Mouse (Mus musculus) left cerebral cortex, postnatal 36 days (tissue): ENCODE data around the gene Slc25a47. TPM values are rescaled to one million over a fixed set of nuclear protein-coding genes. Genes with fewer than 3 reads are reported as not detected.

Experiments used
- DNase-seq, 2 experiments: peaks; one replicate each; pipeline ENCODE4 v3.0.0; 2021 to 2022; ENCODE audit warnings: low spot score in 2 of 2, mixed read lengths in 1 of 2
- intact Hi-C: fragments of 180-260 bp; cut with DNase I; formaldehyde crosslinking; loops from one replicate; pipeline ENCODE4 v1.15.1; 2025
- total RNA-seq, 2 experiments: library from RNA; stranded (reverse); gene quantifications; 2 replicates each; pipeline ENCODE4 v1.2.3; 2021

The Slc25a47 gene
- 10 to 100 TPM in 1 of 2 experiments, 1 to 10 TPM in 1; 7.2 to 12.3 TPM for total RNA-seq

GRCm38 (mm10) chr12:108835840-108836409, at the start of gene Slc25a47, which contains the start of gene Slc25a29:
TSS of gene Slc25a47 (plus strand) at chr12:108836046.
TSS of gene Slc25a29 (minus strand) at chr12:108835883.
- peak; percentile 96 to 97 for DNase-seq
- intact Hi-C loops = loop anchor here (2.0 kb wide), 1 partner anchor 41 kb away; no protein-coding TSS in a partner anchor

DNA sequence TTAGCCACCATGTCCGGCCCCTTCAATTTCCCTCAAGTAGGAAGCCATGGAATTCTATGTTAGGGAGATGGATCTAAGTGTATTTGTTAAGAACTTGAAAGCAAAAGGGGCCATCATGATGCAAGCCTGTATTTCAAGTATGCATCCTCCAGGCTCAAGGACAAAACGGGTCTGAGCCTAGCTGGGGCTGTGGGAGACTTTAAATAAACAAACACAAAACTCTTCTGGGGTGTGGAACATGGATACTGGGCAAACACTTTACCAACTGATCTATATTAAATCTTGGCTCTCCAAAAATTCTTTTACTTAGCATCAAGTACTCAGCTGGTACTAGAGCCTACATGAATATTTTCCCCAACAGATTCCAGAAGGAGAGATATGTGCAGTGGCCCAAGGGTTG, 48.5 kb upstream of the Slc25a47 start:
- DNase-seq = no peak
- intact Hi-C loops = no loop called here

DNA sequence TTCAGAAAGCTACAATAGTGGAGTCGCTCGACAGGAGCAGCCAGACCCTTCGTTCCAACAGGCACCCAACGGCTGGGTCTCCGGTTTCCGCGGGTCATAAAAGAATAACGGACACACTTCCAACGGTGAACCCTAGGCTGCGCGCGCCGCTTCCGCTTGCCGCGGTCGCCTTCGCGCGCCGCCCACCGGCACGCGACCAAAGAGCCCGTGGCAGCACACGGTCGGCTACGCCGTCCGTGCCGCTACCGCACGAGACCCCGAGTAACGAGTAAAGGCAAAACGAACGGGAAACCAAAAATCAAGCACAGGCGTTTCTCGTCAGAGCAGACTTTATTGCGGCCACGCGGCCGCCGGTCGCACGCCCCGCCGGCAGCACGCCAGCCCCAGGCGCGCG, 43.7 kb upstream of the Slc25a47 start:
- peak; percentile 78 for DNase-seq
- intact Hi-C loops = no loop called here

DNA sequence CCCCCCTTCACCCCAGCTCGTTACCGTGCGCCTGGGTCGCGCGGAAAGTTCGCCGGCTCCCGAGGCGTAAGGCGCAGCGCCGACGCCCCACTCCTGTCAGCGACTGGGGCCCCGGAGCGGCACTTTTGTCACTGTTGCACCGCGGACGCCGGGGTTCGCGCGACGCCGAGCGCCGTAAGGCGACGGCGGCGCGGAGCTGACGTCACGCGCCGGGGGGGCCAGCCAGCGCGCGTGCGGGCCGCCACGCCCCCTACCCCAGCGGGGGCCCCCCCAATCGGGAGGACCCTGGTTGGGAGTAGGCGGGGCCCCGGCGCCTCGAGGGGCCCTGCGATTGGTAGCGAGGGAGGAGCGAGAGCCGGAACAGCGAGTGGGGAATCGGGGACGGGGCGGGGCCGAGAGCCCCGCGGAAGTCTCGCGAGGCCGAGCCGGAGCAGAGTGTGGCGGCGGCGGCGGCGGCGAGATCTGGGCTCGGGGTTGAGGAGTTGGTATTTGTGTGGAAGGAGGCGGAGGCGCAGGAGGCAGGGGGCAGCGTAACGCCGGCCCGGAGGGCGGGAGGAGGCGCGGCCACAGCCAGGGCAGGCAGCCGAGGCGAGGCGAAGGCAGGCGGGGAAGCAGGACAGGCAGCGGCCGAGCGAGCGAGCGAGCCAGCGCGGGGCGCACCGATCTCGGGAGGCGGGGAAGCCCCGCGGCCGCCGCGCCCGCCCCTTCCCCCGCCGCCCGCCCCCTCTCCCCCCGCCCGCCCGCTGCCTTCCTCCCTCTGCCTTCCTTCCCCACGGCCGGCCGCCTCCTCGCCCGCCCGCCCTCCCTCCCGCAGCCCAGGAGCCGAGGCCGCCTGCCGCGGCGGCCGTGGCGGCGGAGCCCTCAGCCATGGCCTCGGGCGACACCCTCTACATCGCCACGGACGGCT, 43.0 kb upstream of the Slc25a47 start, which contains the start of gene Yy1:
TSS of gene Yy1 (plus strand) at position 428 of the 907 bp plus-strand sequence.
- intact Hi-C loops = no loop called here
- peak; percentile 97 to 99 for DNase-seq

GRCm38 (mm10) chr12:108793453-108793941, 42.3 kb upstream of the Slc25a47 start:
- intact Hi-C loops = no loop called here
- DNase-seq = peak; percentile 22 to 35

- intact Hi-C loops = loop anchor here (2.0 kb wide), 1 partner anchor 41 kb away; the partner anchor contains the start of gene Slc25a29
Observed at GRCm38 (mm10) chr12:108794078-108794711, 41.7 kb upstream of the Slc25a47 start.

GRCm38 (mm10) chr12:108794979-108795537, 40.8 kb upstream of the Slc25a47 start:
- DNase-seq = no peak
- intact Hi-C loops = loop anchor here (2.0 kb wide), 1 partner anchor 40 kb away; the partner anchor contains the start of gene Slc25a29

More at GRCm38 (mm10) chr12:108794078-108794711, 41.7 kb upstream of the Slc25a47 start:
- peak; percentile 79 to 85 for DNase-seq

DNA sequence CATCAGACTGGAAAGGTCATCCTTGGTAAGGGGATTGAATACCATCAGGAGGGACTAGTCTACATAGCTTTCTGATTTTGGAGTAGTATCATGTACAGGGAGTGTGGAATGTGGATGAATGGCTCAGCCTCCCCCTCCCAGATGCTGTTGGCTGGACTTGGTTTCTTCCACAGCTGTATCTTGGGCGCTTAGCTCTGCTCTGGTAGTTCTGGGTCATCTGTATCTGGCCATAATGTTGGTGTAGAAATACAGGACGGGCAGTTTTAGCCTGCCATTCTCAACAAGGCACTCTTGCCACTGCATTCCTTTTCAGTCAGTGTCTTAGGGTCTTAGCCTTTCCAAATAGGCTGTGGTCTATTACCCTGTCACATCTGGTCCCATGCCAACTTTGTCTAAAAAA, 34.2 kb upstream of the Slc25a47 start:
- DNase-seq = no peak
- intact Hi-C loops = no loop called here

- intact Hi-C loops = no loop called here
- no peak for DNase-seq
Observed at GRCm38 (mm10) chr12:108804388-108804787, 31.5 kb upstream of the Slc25a47 start.

GRCm38 (mm10) chr12:108808465-108808864, 27.4 kb upstream of the Slc25a47 start:
- no peak for DNase-seq
- intact Hi-C loops = no loop called here

GRCm38 (mm10) chr12:108809771-108810170, 26.1 kb upstream of the Slc25a47 start:
- no peak for DNase-seq
- intact Hi-C loops = no loop called here

- DNase-seq = no peak
- intact Hi-C loops = no loop called here
Observed at GRCm38 (mm10) chr12:108810309-108810708, 25.5 kb upstream of the Slc25a47 start.

- no peak for DNase-seq
- intact Hi-C loops = no loop called here
Observed at GRCm38 (mm10) chr12:108811133-108811532, 24.7 kb upstream of the Slc25a47 start.

DNA sequence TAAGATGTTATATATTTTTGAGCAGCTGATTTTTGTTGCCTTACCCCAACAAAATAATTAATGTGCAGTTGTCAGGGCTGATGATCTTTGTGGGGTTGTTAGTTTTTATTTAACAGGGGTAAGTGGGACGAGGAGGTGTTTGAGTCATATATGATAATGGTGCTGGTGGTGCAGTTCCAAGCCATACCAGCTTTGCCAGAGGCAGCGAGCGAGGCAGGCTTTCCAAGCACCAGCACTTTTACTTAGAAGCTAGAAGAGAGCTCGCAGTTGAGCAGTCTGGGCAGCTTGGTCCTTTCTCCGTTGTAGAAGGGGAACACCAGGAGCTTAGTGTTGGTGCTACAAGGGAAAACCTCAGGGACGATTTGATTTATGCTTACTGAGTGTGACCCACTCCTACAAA, 23.4 kb upstream of the Slc25a47 start:
- no peak for DNase-seq
- intact Hi-C loops = no loop called here

DNA sequence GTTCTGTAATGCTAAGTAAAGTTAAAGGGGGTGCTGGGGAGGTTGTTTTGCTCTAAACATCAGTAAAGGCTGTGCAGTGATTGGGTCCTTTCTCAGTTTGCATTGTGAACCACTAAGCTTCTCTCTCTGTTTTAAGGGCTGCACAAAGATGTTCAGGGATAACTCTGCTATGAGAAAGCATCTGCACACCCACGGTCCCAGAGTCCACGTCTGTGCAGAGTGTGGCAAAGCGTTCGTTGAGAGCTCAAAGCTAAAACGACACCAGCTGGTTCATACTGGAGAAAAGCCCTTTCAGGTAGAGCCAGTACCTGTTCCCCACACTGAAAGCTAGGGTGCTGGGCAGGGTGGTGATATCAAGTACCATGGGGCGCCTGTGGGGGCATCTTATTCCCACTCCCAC, 21.4 kb upstream of the Slc25a47 start:
- no peak for DNase-seq
- intact Hi-C loops = no loop called here

- DNase-seq = no peak
- intact Hi-C loops = no loop called here
Observed at GRCm38 (mm10) chr12:108816569-108816968, 19.3 kb upstream of the Slc25a47 start.

DNA sequence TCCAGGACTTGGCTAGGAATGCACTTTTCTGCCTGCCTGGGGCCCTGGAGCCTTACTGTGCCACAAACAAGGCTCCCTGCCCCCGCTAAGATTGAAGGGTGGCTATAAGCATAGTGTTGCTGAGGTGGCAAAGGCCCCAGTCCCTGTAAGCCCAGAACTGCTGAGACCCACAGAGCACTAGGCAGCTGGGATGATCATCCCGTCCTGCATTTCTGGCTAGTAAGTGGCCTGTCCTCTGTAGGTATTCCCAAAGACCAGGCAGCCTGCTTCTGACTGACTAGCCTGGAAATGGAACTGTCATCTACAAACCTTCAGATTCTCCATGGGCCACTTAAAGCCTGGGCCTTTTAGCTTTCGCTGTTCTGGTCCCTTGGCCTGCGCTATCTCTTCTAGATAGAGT, 15.4 kb upstream of the Slc25a47 start:
- DNase-seq = no peak
- intact Hi-C loops = no loop called here

DNA sequence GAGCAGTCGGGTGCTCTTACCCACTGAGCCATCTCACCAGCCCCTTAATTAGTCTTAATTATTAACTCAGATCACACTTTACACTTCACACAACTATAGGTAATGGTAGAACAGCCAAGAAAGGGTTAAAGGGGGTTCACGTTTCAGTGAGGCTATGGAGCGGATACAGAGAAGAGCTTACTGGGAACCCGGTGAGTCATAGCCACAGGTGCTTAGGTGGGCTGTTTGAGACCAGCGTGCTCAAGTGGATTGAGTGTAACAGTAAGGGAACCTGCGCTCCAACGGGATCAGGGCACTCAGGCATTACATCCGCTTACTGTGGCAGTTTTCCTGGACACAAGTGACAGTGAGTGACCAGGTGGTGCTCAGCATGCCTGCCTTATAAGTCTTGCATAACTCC, 12.8 kb upstream of the Slc25a47 start:
- intact Hi-C loops = no loop called here
- no peak for DNase-seq

- no peak for DNase-seq
- intact Hi-C loops = no loop called here
Observed at GRCm38 (mm10) chr12:108824225-108824874, 11.5 kb upstream of the Slc25a47 start.
